Mouse (Mus musculus): Measurements from ENCODE around the gene Oas2. TPM values are rescaled to one million over a fixed set of nuclear protein-coding genes. Genes with fewer than 3 reads are reported as not detected.

Oas2 gene
- polyA plus RNA-seq, 1 experiment = not detected

DNA sequence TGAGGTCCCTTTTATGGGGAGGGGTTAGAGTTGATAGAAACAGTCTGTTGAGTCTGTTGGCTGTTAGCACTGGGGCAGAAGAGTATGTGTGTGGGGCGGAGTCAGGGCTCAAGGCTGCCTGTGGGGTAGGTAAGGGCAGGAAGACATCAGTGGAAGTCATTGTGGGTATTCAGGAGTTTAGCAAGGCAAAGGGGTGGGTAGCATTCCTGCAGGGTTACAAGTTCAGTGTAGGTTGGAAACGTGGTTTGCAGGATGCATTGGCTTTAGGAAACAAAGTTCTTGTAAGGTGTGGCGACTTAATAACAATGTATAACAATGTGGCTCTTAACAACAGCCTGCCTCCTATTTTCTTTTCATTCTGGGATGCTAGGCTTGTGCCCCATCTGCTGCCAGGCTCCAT is 1.6 kb upstream of the Oas2 start:
- H3K4me3 ChIP-seq (ENCODE audit: insufficient read depth, poor library complexity, severe bottlenecking) = no peak overlapping the region
- no peak for TF ChIP-seq MYOG (IDR thresholded peaks at IDR 0.05; ENCODE audit: control insufficient read depth, extremely low read depth, insufficient read length)
- no peak for TF ChIP-seq FOSL1 (IDR thresholded peaks at IDR 0.05; ENCODE audit: insufficient read depth, low read length, poor library complexity, severe bottlenecking)
- TF ChIP-seq CEBPB (IDR thresholded peaks at IDR 0.05; ENCODE audit: low read depth) = no peak
- TF ChIP-seq USF1 (IDR thresholded peaks at IDR 0.05; ENCODE audit: low read depth) = no peak
- no peak for TF ChIP-seq MYOD1 (IDR thresholded peaks at IDR 0.05; ENCODE audit: control insufficient read depth, insufficient read length, low read depth)
- no peak for TF ChIP-seq CTCF (IDR thresholded peaks at IDR 0.05; ENCODE audit: control insufficient read depth, insufficient read depth, insufficient read length)
- no peak for TF ChIP-seq MAX (IDR thresholded peaks at IDR 0.05)
- no peaks in the 10 kb centered on the region for H3K36me3 ChIP-seq (ENCODE audit: control insufficient read depth, insufficient read depth)
- no peaks in the 10 kb centered on the region for H3K79me3 ChIP-seq (ENCODE audit: low read depth)
- no peak overlapping the region for H3ac ChIP-seq (ENCODE audit: control insufficient read depth, insufficient read length, low read depth)
- H3K79me2 ChIP-seq (ENCODE audit: control insufficient read depth, insufficient read depth) = no peaks in the 10 kb centered on the region
- peaks cover 27% of the 10 kb centered on the region for H3K27me3 ChIP-seq (ENCODE audit: control insufficient read depth, insufficient read depth, insufficient read length)

DNA sequence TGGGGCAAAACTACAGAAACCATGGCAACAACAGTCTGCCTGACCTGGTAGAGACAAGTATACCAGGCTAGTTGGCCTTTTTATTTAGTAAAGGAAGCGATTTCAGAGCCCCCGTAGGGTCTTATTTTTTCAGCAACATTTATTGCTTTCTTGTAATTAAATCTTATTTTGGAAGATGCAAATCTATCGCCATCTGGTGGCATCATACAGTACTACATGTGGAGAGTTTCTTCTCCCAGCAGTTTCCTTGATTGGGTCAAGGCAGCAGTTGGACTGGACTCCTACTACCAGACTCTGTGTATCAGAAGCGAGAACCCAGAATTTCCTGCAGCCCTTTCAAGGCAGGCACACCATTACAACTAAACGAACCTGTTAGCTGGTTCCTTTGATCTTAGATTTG is 3.2 kb downstream of the Oas2 start:
- Histone ChIP-seq H3K4me3 (ENCODE audit: insufficient read depth, poor library complexity, severe bottlenecking) (no peak overlapping the region), H3K79me3 (ENCODE audit: low read depth) (no peaks in the 10 kb centered on the region), H3K79me2 (ENCODE audit: control insufficient read depth, insufficient read depth) (no peaks in the 10 kb centered on the region), H3ac (ENCODE audit: control insufficient read depth, insufficient read length, low read depth) (no peak overlapping the region), H3K27me3 (ENCODE audit: control insufficient read depth, insufficient read depth, insufficient read length) (peaks cover 16% of the 10 kb centered on the region), H3K36me3 (ENCODE audit: control insufficient read depth, insufficient read depth) (no peaks in the 10 kb centered on the region)
- no peak for TF ChIP-seq MYOD1 (IDR thresholded peaks at IDR 0.05; ENCODE audit: control insufficient read depth, insufficient read length, low read depth)
- TF ChIP-seq MYOG (IDR thresholded peaks at IDR 0.05; ENCODE audit: control insufficient read depth, extremely low read depth, insufficient read length) = no peak
- no peak for TF ChIP-seq FOSL1 (IDR thresholded peaks at IDR 0.05; ENCODE audit: insufficient read depth, low read length, poor library complexity, severe bottlenecking)
- TF ChIP-seq CEBPB (IDR thresholded peaks at IDR 0.05; ENCODE audit: low read depth) = no peak
- no peak for TF ChIP-seq MAX (IDR thresholded peaks at IDR 0.05)
- TF ChIP-seq USF1 (IDR thresholded peaks at IDR 0.05; ENCODE audit: low read depth) = no peak
- TF ChIP-seq CTCF (IDR thresholded peaks at IDR 0.05; ENCODE audit: control insufficient read depth, insufficient read depth, insufficient read length) = no peak

DNA sequence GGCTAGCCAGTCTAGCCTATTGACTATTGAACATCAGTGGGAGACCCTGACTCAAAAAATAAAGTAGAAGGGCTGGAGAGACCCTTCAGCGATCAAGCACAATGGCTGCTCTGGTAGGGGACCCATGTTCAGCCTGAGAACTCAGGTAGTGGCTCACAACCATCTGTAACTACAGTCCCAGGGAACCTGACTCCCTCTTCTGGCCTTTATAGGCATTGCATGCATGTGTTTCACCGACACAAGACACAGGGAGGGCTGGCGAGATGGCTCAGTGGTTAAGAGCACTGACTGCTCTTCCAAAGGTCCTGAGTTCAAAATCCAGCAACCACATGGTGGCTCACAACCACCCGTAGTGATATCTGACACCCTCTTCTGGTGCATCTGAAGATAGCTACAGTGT is 7.5 kb downstream of the Oas2 start:
- TF ChIP-seq MYOG (IDR thresholded peaks at IDR 0.05; ENCODE audit: control insufficient read depth, extremely low read depth, insufficient read length) = no peak
- no peak for TF ChIP-seq MYOD1 (IDR thresholded peaks at IDR 0.05; ENCODE audit: control insufficient read depth, insufficient read length, low read depth)
- TF ChIP-seq CTCF (IDR thresholded peaks at IDR 0.05; ENCODE audit: control insufficient read depth, insufficient read depth, insufficient read length) = peak; percentile 16
- TF ChIP-seq MAX (IDR thresholded peaks at IDR 0.05) = no peak
- no peaks in the 10 kb centered on the region for H3K79me2 ChIP-seq (ENCODE audit: control insufficient read depth, insufficient read depth)
- H3K27me3 ChIP-seq (ENCODE audit: control insufficient read depth, insufficient read depth, insufficient read length) = peaks cover 28% of the 10 kb centered on the region
- H3ac ChIP-seq (ENCODE audit: control insufficient read depth, insufficient read length, low read depth) = no peak overlapping the region
- no peak overlapping the region for H3K4me3 ChIP-seq (ENCODE audit: insufficient read depth, poor library complexity, severe bottlenecking)
- H3K79me3 ChIP-seq (ENCODE audit: low read depth) = no peaks in the 10 kb centered on the region
- no peaks in the 10 kb centered on the region for H3K36me3 ChIP-seq (ENCODE audit: control insufficient read depth, insufficient read depth)

DNA sequence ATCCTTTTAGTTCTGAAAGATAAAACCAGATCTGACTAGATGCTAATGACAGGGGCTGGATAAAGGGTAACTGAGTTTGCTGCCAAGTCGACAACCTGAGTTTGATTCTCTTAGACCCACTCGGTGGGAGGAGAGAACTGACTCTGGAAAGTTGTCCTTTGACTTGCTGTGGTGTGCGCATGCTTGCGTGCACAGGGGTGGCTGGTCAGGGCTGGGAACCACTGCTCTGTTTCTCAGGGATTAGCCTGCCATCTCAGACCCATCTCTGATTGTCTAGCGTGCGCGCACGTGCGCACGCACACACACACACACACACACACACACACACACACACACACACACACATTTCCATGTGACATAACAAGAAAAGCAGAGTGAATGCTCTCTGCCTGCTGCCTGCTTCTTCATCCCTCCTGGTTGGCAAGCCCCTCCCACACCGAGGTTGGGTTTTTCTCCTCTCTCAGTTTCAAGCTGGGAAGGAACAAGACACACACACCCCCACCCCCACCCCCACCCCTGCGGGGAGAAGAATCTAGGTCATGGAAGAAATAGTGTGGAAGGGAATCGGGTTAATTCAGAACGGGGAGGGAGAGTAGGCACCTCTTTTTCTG is 15.2 kb downstream of the Oas2 start:
- TF ChIP-seq MAX (IDR thresholded peaks at IDR 0.05) = no peak
- no peak for TF ChIP-seq FOSL1 (IDR thresholded peaks at IDR 0.05; ENCODE audit: insufficient read depth, low read length, poor library complexity, severe bottlenecking)
- TF ChIP-seq MYOG (IDR thresholded peaks at IDR 0.05; ENCODE audit: control insufficient read depth, extremely low read depth, insufficient read length) = no peak
- no peak for TF ChIP-seq CEBPB (IDR thresholded peaks at IDR 0.05; ENCODE audit: low read depth)
- Histone ChIP-seq H3K79me3 (ENCODE audit: low read depth) (no peaks in the 10 kb centered on the region), H3K4me3 (ENCODE audit: insufficient read depth, poor library complexity, severe bottlenecking) (no peak overlapping the region), H3ac (ENCODE audit: control insufficient read depth, insufficient read length, low read depth) (no peak overlapping the region), H3K36me3 (ENCODE audit: control insufficient read depth, insufficient read depth) (no peaks in the 10 kb centered on the region), H3K79me2 (ENCODE audit: control insufficient read depth, insufficient read depth) (no peaks in the 10 kb centered on the region), H3K27me3 (ENCODE audit: control insufficient read depth, insufficient read depth, insufficient read length) (peaks cover 52% of the 10 kb centered on the region)

DNA sequence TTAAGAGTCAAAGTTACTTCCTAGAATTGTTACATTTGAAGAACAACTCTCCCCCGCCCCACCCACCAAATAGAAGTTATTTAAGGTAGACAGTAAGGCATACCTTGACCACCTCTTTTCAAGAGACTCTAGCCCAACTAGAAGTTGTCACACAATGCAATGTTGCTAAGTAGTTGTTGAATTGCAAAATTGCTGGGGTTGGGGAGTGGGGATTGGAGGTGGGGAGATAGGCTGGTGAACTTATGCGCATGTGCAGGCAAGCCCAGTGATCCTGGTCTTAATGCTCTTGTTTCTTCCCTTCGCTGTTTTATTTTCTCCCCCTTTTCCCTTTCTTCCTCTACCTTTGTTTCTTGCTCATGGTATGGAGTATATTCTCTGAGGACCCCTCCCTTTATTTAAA is 16.0 kb downstream of the Oas2 start:
- peaks cover 51% of the 10 kb centered on the region for H3K27me3 ChIP-seq (ENCODE audit: control insufficient read depth, insufficient read depth, insufficient read length)
- no peaks in the 10 kb centered on the region for H3K79me2 ChIP-seq (ENCODE audit: control insufficient read depth, insufficient read depth)

DNA sequence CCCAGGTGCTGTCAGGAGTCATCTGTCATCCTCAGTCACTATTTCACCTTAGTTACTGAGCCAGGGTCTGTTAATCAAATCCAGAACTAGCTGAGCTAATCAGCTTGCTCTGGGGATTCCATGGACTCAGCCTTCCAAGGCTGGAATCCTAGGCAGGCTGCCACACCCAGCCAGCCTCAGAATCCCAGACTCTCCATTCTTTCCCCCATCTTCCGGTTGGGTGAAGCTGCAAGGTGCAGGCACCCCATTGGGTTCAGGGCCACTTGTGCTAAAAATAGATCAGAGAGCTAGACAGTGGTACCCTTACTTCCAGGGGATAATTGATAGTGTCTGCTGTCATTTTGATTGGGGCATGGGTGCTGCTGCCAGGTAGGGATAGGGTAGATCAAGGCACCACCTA is 16.9 kb downstream of the Oas2 start:
- H3ac ChIP-seq (ENCODE audit: control insufficient read depth, insufficient read length, low read depth) = no peak overlapping the region
- TF ChIP-seq USF1 (IDR thresholded peaks at IDR 0.05; ENCODE audit: low read depth) (no peak), MYOG (IDR thresholded peaks at IDR 0.05; ENCODE audit: control insufficient read depth, extremely low read depth, insufficient read length) (no peak), FOSL1 (IDR thresholded peaks at IDR 0.05; ENCODE audit: insufficient read depth, low read length, poor library complexity, severe bottlenecking) (no peak), CTCF (IDR thresholded peaks at IDR 0.05; ENCODE audit: control insufficient read depth, insufficient read depth, insufficient read length) (no peak), MYOD1 (IDR thresholded peaks at IDR 0.05; ENCODE audit: control insufficient read depth, insufficient read length, low read depth) (no peak), MAX (IDR thresholded peaks at IDR 0.05) (no peak), CEBPB (IDR thresholded peaks at IDR 0.05; ENCODE audit: low read depth) (no peak)
- H3K4me3 ChIP-seq (ENCODE audit: insufficient read depth, poor library complexity, severe bottlenecking) = no peak overlapping the region
- H3K79me2 ChIP-seq (ENCODE audit: control insufficient read depth, insufficient read depth) = no peaks in the 10 kb centered on the region
- H3K36me3 ChIP-seq (ENCODE audit: control insufficient read depth, insufficient read depth) = no peaks in the 10 kb centered on the region
- H3K79me3 ChIP-seq (ENCODE audit: low read depth) = no peaks in the 10 kb centered on the region
- peaks cover 49% of the 10 kb centered on the region for H3K27me3 ChIP-seq (ENCODE audit: control insufficient read depth, insufficient read depth, insufficient read length)

More for the DNA sequence above, 16.0 kb downstream of the Oas2 start:
- no peaks in the 10 kb centered on the region for H3K79me3 ChIP-seq (ENCODE audit: low read depth)
- H3K4me3 ChIP-seq (ENCODE audit: insufficient read depth, poor library complexity, severe bottlenecking) = no peak overlapping the region
- no peak overlapping the region for H3ac ChIP-seq (ENCODE audit: control insufficient read depth, insufficient read length, low read depth)
- TF ChIP-seq MYOG (IDR thresholded peaks at IDR 0.05; ENCODE audit: control insufficient read depth, extremely low read depth, insufficient read length) (no peak), CEBPB (IDR thresholded peaks at IDR 0.05; ENCODE audit: low read depth) (no peak), FOSL1 (IDR thresholded peaks at IDR 0.05; ENCODE audit: insufficient read depth, low read length, poor library complexity, severe bottlenecking) (no peak), MAX (IDR thresholded peaks at IDR 0.05) (no peak), USF1 (IDR thresholded peaks at IDR 0.05; ENCODE audit: low read depth) (no peak), CTCF (IDR thresholded peaks at IDR 0.05; ENCODE audit: control insufficient read depth, insufficient read depth, insufficient read length) (no peak), MYOD1 (IDR thresholded peaks at IDR 0.05; ENCODE audit: control insufficient read depth, insufficient read length, low read depth) (no peak)
- no peaks in the 10 kb centered on the region for H3K36me3 ChIP-seq (ENCODE audit: control insufficient read depth, insufficient read depth)

Data from C2C12 (cell line).